Mouse (Mus musculus): ENCODE measurements around the gene Ass1. TPM values are rescaled to one million over a fixed set of nuclear protein-coding genes. Genes with fewer than 3 reads are reported as not detected.

Ass1 gene
- polyA plus RNA-seq, 1 experiment from 2014 or later, result 8.0 TPM

DNA sequence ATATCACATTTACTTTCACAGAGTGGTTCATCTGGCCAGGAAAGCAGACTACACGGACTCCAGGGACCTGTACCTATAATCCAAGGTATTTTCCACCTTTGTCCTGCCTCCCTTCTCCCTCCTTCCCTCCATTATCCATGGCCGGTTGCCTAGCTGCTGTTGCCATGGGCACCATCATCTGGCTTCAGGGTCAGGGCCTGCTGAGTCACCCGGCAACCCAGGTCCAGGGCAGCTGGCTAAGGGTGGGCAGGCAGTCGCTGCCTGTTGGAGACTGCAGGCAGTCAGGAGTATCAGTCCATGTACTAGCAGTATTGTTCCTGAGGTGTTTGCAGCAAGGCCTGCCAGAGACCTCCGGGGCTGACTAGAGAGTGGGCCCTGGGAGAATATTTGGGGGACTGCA lies 4.7 kb downstream of the Ass1 start:
- ATAC-seq (ENCODE audit: low FRiP score), result no peak
- no peak overlapping the region for H3K4me2 ChIP-seq
- no peaks in the 10 kb centered on the region for H3K9me3 ChIP-seq
- 0 out of 2 replicates have a peak overlapping the region, but pooled peaks have one; percentile 35 for H3K9ac ChIP-seq
- H3K4me3 ChIP-seq, result no peak overlapping the region
- H3K27me3 ChIP-seq, result peaks cover 76% of the 10 kb centered on the region
- peaks cover 23% of the 10 kb centered on the region for H3K4me1 ChIP-seq (replicated peaks)
- 40% methylated on average over 5 of the region's 5 CpGs for WGBS
- H3K27ac ChIP-seq, result peak overlapping the region; percentile 30; the same call in 1 of the 2 replicates
- no peaks in the 10 kb centered on the region for H3K36me3 ChIP-seq

DNA sequence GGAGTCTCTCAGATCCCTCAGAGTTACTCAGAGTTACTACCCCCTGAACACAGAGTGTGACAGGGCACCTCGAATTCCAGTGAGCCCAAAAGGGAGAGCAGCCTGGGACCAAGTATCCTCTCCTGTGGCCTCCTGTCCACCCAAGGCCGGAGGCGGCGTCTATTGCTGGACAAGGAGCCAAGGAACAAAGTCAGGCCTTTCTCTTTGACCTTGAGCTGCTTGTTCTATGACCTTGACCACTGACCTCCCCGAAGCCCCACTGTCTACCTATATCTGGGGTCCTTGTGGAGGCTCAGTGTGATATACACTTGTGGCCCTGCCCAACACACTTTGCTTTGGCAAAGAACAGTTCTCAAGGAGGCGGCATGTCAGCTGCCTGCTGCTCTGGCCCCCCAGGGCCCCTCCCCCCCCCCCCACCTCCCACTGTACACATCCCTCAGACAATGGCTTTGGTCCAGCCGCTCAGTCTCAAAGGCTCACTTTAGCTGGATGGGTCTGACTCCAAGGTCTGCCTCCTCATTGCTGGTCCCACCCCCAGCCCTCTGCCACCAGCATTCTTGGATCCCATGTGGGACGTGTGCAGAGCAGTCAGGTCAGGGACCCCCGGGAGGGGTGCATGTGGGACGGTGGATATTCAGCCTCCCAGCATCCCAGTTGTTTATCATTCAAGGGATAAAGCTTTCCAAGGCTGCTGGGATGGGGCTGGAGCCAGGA lies 6.3 kb downstream of the Ass1 start:
- no peak overlapping the region for H3K4me2 ChIP-seq
- ATAC-seq (ENCODE audit: low FRiP score), result no peak
- no peak overlapping the region for H3K4me3 ChIP-seq
- H3K36me3 ChIP-seq, result no peaks in the 10 kb centered on the region
- peaks cover 76% of the 10 kb centered on the region for H3K27me3 ChIP-seq
- WGBS, result 62% methylated on average over 10 of the region's 10 CpGs
- H3K27ac ChIP-seq, result no peak overlapping the region
- no peak overlapping the region for H3K9ac ChIP-seq
- no peaks in the 10 kb centered on the region for H3K9me3 ChIP-seq
- peaks cover 12% of the 10 kb centered on the region for H3K4me1 ChIP-seq (replicated peaks)

DNA sequence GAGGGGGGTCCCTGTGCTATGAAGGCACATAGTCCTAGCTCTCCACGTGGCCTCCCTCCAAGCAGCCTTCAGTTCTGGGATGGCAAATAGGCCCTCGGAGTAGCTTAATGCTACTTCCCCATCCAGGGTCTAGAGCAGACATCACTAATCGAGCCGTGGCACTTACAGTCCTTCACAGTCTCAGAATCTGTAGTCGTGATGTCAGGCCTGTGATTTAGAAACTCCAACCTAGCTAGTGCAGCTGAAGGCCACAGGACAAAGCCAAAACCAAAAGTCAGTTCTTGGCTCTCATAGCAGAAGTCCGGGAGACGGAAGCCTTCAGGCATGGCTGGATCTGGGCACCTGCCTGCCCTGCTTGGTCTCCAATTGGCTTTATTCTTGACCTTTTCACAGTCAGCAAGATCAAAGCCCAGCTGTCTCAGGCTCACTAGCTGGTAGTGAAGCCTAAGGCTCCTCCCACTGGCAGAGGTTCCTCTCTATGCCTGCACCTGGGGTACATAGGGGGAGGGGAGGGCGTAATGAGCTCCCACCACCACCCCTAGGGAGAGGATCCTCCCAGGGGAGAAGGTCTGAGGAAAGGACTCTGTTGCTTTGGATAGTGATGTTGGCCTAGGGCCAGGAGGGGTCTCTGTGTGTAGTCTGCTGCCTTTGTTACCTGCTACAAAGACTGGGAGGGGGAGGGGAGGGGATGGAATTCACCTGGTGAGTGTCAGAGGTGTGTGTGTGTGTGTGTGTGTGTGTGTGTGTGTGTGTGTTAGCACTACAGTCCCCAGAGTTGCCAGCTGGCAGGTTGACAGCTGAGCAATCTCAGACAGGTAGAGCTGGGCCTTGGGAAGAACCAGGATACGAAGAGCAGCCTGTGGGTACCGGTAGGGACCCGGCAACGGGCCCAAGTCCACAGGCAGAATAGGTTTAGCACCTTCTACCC lies 7.5 kb downstream of the Ass1 start:
- no peak overlapping the region for H3K9ac ChIP-seq
- WGBS, result 80% methylated on average over 12 of the region's 12 CpGs
- ATAC-seq (ENCODE audit: low FRiP score), result no peak
- peaks cover 12% of the 10 kb centered on the region for H3K4me1 ChIP-seq (replicated peaks)
- no peak overlapping the region for H3K4me2 ChIP-seq
- H3K9me3 ChIP-seq, result no peaks in the 10 kb centered on the region
- no peaks in the 10 kb centered on the region for H3K36me3 ChIP-seq
- peaks cover 76% of the 10 kb centered on the region for H3K27me3 ChIP-seq
- H3K4me3 ChIP-seq, result no peak overlapping the region
- H3K27ac ChIP-seq, result no peak overlapping the region

DNA sequence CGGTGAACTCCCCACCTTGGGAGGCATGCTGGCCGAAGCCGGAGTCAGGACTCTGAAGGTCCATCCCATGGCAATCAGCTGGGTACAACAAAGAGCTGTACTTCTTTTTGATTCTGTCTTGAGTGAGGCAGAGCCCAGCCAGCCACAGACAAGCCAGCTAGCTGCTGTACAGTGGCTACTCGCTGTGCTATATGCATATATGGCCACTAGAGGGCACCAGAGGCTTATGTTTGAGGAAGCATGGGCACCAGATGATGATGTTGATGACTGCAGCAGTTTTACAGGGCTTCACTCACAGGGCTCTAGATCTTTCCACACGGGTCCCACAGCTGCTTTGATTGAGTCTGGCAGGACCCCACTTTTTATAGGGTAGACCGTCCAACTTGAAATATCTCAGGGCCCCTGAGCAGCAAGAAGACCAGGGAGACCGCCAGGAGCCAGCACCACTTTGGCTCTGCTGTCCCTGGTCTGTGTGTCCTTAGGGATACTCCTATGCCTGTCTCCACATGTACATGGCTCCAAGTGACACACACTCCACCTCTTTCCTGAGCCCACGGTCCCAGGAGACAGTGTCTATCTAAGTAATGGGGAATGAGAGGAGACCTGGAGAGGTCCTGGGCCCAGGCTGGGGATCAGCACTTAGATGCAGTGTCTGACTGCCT lies 13.0 kb downstream of the Ass1 start:
- peak; percentile 80 for ATAC-seq (ENCODE audit: low FRiP score)
- Histone ChIP-seq H3K9ac (no peak overlapping the region), H3K4me2 (no peak overlapping the region), H3K4me1 (replicated peaks) (peaks cover 7% of the 10 kb centered on the region; the same call in 1 of the 2 replicates), H3K9me3 (no peaks in the 10 kb centered on the region), H3K27ac (no peak overlapping the region), H3K36me3 (no peaks in the 10 kb centered on the region), H3K4me3 (no peak overlapping the region), H3K27me3 (peaks cover 95% of the 10 kb centered on the region)
- 21% methylated on average over 8 of the region's 8 CpGs for WGBS

DNA sequence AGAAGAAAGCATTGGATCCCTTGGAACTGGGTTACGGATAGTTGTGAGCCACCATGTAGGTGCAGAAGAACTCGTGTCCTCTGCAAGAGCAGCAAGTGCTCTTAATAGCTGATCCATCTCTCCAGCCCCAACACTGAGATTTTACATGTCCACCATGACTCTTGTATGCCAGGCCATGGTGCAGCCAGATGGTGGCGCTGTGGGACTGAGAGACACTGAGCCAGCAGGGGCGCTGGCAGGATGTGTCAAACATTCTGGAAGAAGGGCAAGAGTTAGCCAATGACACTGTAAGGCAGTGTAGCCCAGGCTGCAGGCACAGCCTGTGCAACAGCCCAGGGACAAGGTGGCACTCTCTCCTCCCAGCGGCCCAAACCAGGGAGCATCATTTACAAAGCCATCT lies 14.2 kb downstream of the Ass1 start:
- ATAC-seq (ENCODE audit: low FRiP score), result no peak
- Histone ChIP-seq H3K9me3 (no peaks in the 10 kb centered on the region), H3K27ac (no peak overlapping the region), H3K4me2 (no peak overlapping the region), H3K27me3 (peaks cover 99% of the 10 kb centered on the region), H3K36me3 (no peaks in the 10 kb centered on the region), H3K4me1 (replicated peaks) (peaks cover 13% of the 10 kb centered on the region), H3K9ac (no peak overlapping the region), H3K4me3 (no peak overlapping the region)
- WGBS, result 26% methylated on average over 5 of the region's 5 CpGs

DNA sequence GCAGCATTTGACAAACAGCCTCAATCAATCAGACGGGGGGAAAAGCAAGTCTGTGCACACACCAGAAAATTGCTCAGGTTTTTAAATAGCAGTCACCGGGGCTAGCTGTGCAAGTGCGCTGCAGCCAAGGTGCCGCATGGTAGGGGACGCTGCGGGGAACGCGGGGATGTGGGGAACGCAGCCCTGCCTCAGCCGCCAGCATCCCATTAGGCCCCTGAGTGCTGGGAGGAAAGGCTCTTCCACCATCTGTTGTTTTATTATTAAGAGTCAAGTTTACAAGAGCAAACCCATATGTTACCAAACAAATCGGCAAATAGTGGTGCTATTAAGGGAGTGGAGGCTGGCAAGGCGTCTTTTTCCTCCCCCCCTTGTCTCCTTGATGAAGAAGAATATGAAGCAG lies 19.2 kb downstream of the Ass1 start:
- Histone ChIP-seq H3K4me1 (replicated peaks) (peaks cover 30% of the 10 kb centered on the region), H3K36me3 (no peaks in the 10 kb centered on the region), H3K9ac (0 out of 2 replicates have a peak overlapping the region, but pooled peaks have one; percentile 10), H3K4me2 (no peak overlapping the region), H3K27me3 (peaks cover 100% of the 10 kb centered on the region), H3K4me3 (no peak overlapping the region), H3K27ac (no peak overlapping the region), H3K9me3 (no peaks in the 10 kb centered on the region)
- 24% methylated on average over 12 of the region's 12 CpGs for WGBS
- ATAC-seq (ENCODE audit: low FRiP score), result no peak

DNA sequence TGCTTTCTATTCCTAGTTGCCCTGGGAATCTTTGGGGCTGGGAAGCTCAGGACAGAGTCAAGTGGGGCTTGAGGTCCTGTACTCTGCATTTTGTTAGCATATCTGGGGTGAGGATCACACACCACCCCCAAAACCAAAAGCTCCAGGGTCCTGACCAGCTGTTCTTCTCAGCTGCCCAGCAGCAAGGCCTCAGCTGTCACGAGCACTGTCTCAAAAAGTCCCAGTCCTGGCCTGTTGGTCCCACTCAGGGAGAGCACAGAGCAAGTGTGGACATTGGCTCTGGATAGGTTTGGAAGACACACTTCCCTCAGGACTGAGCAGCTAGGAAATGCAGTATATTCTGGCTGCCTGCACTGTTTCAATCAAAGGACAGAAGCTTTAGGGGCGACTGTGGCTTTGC lies 20.5 kb downstream of the Ass1 start:
- Histone ChIP-seq H3K4me2 (no peak overlapping the region), H3K36me3 (no peaks in the 10 kb centered on the region), H3K4me1 (replicated peaks) (peaks cover 40% of the 10 kb centered on the region), H3K27ac (no peak overlapping the region), H3K9ac (no peak overlapping the region), H3K27me3 (peaks cover 97% of the 10 kb centered on the region), H3K9me3 (no peaks in the 10 kb centered on the region), H3K4me3 (no peak overlapping the region)
- WGBS, result 93% methylated on average over 2 of the region's 2 CpGs
- no peak for ATAC-seq (ENCODE audit: low FRiP score)

DNA sequence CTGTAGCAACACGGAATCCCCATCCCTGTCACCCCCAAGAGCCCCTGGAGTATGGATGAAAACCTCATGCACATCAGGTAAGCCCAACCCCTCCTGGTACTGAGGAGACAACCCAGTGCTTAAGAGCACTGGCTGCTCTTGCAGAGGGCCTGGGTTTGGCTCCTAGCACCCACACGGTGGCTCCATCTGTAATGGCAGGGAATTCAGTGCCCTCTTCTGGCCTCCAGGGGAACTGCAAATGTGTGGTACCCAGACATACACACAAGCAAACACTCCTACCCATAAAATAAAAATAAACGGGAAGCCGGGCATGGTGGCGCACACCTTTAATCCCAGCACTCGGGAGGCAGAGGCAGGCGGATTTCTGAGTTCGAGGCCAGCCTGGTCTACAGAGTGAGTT lies 22.3 kb downstream of the Ass1 start:
- Histone ChIP-seq H3K36me3 (no peaks in the 10 kb centered on the region), H3K9ac (no peak overlapping the region), H3K27ac (no peak overlapping the region), H3K4me3 (no peak overlapping the region), H3K9me3 (no peaks in the 10 kb centered on the region), H3K4me2 (no peak overlapping the region), H3K4me1 (replicated peaks) (peaks cover 57% of the 10 kb centered on the region), H3K27me3 (peaks cover 94% of the 10 kb centered on the region)
- WGBS, result 95% methylated on average over 8 of the region's 8 CpGs
- ATAC-seq (ENCODE audit: low FRiP score), result no peak

DNA sequence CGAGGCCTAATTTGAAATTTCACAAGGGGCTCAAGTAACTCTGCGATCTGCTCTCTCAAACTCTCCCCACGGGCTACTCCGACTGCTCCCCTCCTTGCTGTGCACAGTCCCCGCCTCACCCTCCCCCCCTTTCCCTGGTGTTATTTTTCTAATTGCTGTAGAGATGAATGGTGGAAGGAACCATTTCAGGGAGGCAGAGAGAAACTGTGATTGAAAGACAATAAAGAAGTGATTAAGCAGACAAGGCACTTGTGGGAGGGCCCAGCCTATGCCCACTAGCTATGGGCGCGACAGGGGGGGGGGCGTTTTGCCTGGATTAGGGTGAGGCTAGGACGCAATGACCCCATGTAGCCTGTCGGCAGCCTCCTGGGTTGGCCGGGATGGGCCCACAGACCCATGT lies 23.2 kb downstream of the Ass1 start:
- H3K27me3 ChIP-seq, result peaks cover 92% of the 10 kb centered on the region
- 33% methylated on average over 11 of the region's 11 CpGs for WGBS
- no peak overlapping the region for H3K4me3 ChIP-seq
- H3K27ac ChIP-seq, result no peak overlapping the region
- no peaks in the 10 kb centered on the region for H3K9me3 ChIP-seq
- H3K4me1 ChIP-seq (replicated peaks), result peaks cover 63% of the 10 kb centered on the region
- no peak overlapping the region for H3K4me2 ChIP-seq
- H3K36me3 ChIP-seq, result no peaks in the 10 kb centered on the region
- no peak for ATAC-seq (ENCODE audit: low FRiP score)
- peak overlapping the region; percentile 13; the same call in 1 of the 2 replicates for H3K9ac ChIP-seq

DNA sequence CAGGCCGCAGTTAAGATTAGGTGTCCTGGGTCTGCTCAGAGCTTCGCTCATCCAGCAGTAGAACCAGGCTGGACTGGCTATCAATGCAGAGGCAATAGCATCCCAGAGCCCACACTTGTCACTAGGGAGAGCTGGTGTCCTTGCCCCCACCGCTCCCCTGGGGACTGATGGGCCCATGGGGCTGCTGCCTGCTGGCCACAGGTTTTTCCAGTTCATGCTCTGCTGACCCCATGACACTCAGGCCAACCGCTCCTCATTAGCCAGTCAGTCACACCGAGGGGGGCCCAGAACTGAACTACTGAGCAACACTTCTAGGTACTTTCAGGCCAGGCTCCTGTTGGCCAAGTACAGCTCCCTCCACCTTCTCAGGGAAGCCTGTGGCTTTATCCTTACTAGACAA lies 24.3 kb downstream of the Ass1 start:
- H3K4me1 ChIP-seq (replicated peaks), result peaks cover 66% of the 10 kb centered on the region
- no peak for ATAC-seq (ENCODE audit: low FRiP score)
- 31% methylated on average over 5 of the region's 5 CpGs for WGBS

DNA sequence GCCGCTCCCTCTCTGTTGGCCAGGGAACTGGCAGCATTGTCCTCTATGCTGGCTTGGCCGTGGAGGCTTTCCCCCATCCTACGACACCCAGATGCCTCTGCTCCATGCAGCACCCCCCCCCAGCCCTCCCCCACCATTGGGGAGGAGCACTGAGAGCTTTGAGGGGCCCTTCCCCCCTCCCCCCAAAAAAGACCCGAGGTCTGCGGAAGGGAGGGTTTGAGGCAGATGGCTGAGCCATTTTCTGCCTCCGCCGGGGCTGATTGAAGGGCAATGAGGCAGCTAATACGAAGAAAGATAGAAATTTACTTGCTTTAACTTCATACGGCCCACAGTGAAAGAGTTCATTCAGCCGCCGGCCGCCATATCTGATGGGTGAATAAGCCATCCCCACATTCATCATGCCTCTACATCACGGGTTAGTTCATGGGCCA lies 25.1 kb downstream of the Ass1 start:
- Histone ChIP-seq H3K4me2 (peak overlapping the region; percentile 20), H3K27ac (peak overlapping the region; percentile 31; the same call in 1 of the 2 replicates), H3K27me3 (peaks cover 90% of the 10 kb centered on the region)

More for the DNA sequence above, 24.3 kb downstream of the Ass1 start:
- H3K27me3 ChIP-seq, result peaks cover 92% of the 10 kb centered on the region
- no peaks in the 10 kb centered on the region for H3K36me3 ChIP-seq
- no peak overlapping the region for H3K9ac ChIP-seq
- H3K9me3 ChIP-seq, result no peaks in the 10 kb centered on the region
- no peak overlapping the region for H3K27ac ChIP-seq
- no peak overlapping the region for H3K4me2 ChIP-seq
- H3K4me3 ChIP-seq, result no peak overlapping the region

DNA sequence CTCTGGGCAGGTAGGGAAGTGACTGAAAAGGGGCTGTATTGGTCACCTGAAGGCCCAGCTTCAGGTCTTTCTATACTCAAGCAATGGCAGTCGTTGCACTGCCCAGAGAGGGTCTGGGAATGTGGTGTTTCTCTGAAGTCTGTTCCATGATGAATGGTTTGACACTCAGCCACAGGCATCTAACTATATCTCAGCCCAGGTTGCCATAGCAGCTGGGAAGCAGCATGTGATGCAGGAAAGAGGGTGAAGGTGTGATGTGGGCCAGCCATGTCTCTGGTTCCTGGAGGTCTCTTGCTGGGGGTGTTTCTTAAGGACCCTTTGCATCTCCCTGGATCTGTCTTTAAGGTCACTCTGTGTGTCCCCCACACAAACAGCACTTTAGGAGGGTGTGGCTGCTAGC lies 26.1 kb downstream of the Ass1 start:
- Histone ChIP-seq H3K27ac (peak overlapping the region; percentile 3; the same call in 1 of the 2 replicates), H3K9me3 (no peaks in the 10 kb centered on the region), H3K27me3 (peaks cover 90% of the 10 kb centered on the region), H3K4me3 (no peak overlapping the region), H3K4me1 (replicated peaks) (peaks cover 82% of the 10 kb centered on the region), H3K4me2 (no peak overlapping the region), H3K36me3 (no peaks in the 10 kb centered on the region), H3K9ac (no peak overlapping the region)
- 33% methylated on average over 1 of the region's 1 CpGs for WGBS
- ATAC-seq (ENCODE audit: low FRiP score), result no peak

More for the DNA sequence above, 25.1 kb downstream of the Ass1 start:
- 25% methylated on average over 13 of the region's 13 CpGs for WGBS
- no peak overlapping the region for H3K4me3 ChIP-seq
- no peaks in the 10 kb centered on the region for H3K36me3 ChIP-seq
- ATAC-seq (ENCODE audit: low FRiP score), result peak; percentile 25; the same call in 1 of the 2 replicates
- peaks cover 71% of the 10 kb centered on the region for H3K4me1 ChIP-seq (replicated peaks)
- no peaks in the 10 kb centered on the region for H3K9me3 ChIP-seq
- H3K9ac ChIP-seq, result no peak overlapping the region

Data from hindbrain, embryonic 13.5 days (tissue).